Mouse (Mus musculus) hindbrain, embryonic 15.5 days (tissue): ENCODE results near the gene Gstt1. TPM values are rescaled to one million over a fixed set of nuclear protein-coding genes. Genes with fewer than 3 reads are reported as not detected.

Experiments used
- ATAC-seq: fragments of 200-750 bp; cut with Nextera tagmentation; 2 replicates; pipeline ENCODE4 v1.8.0; 2017; ENCODE audit warnings: low read depth, moderate number of reproducible peaks, moderate TSS enrichment; ENCODE audit not compliant: low FRiP score
- H3K27ac ChIP-seq: fragments of 300-500 bp; sonication (generic); replicated peaks from 2 replicates; pipeline ENCODE4 v1.5.1; 2015; ENCODE audit warnings: mild to moderate bottlenecking, inconsistent platforms
- H3K27me3 ChIP-seq: fragments of 300-500 bp; sonication (generic); 2 replicates; pipeline ENCODE4 v1.6.1; 2015; ENCODE audit warnings: control low read depth, inconsistent platforms
- H3K36me3 ChIP-seq: fragments of 300-500 bp; sonication (generic); 2 replicates; pipeline ENCODE4 v1.6.1; 2015; ENCODE audit warnings: control low read depth, inconsistent platforms
- H3K4me1 ChIP-seq: fragments of 300-500 bp; sonication (generic); replicated peaks from 2 replicates; pipeline ENCODE4 v1.6.1; 2015; ENCODE audit warnings: control low read depth, inconsistent platforms
- H3K4me2 ChIP-seq: fragments of 300-500 bp; sonication (generic); 2 replicates; pipeline ENCODE4 v1.6.1; 2015; ENCODE audit warnings: moderate library complexity, mild to moderate bottlenecking, inconsistent platforms
- H3K4me3 ChIP-seq: fragments of 300-500 bp; sonication (generic); 2 replicates; pipeline ENCODE4 v1.5.1; 2015; ENCODE audit warnings: mild to moderate bottlenecking, inconsistent platforms
- H3K9ac ChIP-seq: fragments of 300-500 bp; sonication (generic); 2 replicates; pipeline ENCODE4 v1.6.1; 2015; ENCODE audit warnings: inconsistent platforms
- H3K9me3 ChIP-seq: fragments of 300-500 bp; sonication (generic); 2 replicates; pipeline ENCODE4 v1.6.1; 2016; ENCODE audit warnings: control low read depth, inconsistent platforms
- WGBS: fragments of 180-500 bp; shearing (Covaris S2); methylation state at CpG from one replicate; pipeline ENCODE4 v1.1.7; 2015; 5-methylcytosine and 5-hydroxymethylcytosine counted together
- polyA plus RNA-seq: library from polyadenylated mRNA; unstranded; fragments of >200 nt; fragmentation: Nextera tagmentation; extraction: Ambion mirVana; gene quantifications from 2 replicates; pipeline ENCODE4 v1.2.1, GENCODE M21; 2015

The Gstt1 gene
- polyA plus RNA-seq, 1 experiment from 2014 or later: 15.4 TPM

- no peaks in the 10 kb centered on the region for H3K9me3 ChIP-seq
- H3K27ac ChIP-seq: 0 out of 2 replicates have a peak overlapping the region, but pooled peaks have one; percentile 7
- H3K4me2 ChIP-seq: peak overlapping the region; percentile 73
- H3K27me3 ChIP-seq: peaks cover 7% of the 10 kb centered on the region; the same call in 1 of the 2 replicates
- peaks cover 16% of the 10 kb centered on the region for H3K4me1 ChIP-seq
- ATAC-seq: peak; percentile 52
- no peaks in the 10 kb centered on the region for H3K36me3 ChIP-seq
- WGBS: under 1% methylated on average over 12 of the region's 12 CpGs
- peak overlapping the region; percentile 31 for H3K9ac ChIP-seq
- H3K4me3 ChIP-seq: peak overlapping the region; percentile 40
Measured at GRCm38 (mm10) chr10:75797619-75798175, 687 bp downstream of the Gstt1 start.

DNA sequence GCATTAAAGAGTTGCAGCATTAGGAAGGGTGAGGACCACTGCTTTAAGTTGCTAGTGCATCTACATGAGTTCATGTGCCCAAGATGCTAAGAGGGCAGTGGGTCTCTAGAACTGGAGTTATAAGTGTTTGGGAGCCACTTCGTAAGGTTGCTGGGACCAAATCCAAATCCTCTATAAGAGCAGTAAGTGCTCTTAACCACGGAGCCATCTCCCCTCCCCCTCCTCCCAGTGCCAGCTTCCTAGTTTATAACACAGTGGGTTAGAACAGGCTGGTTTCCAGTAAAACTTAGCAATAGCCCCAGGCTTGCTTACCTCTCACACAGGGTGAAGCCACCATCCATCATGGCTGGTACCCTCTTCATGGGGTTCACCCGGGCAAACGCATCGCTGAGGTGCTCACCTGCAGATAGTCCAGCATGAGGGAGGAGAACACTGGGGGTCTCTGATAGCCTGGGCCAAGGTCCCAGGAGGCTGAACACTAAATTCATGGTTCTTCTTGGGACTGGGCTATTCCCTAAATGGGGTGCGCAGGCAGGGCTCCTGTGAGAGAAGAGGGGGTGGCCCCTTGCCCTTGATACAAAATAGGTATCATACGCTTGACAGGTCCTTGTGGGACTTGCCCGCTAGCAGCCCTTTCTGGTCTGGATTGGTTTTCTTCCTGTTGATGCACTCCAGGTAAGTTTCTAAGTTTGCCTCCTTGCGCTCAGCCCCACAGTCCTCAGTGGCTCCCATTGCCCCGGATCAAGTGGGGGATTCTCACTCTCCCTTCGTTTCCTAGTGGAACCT, 1.5 kb downstream of the Gstt1 start:
- no peaks in the 10 kb centered on the region for H3K9me3 ChIP-seq
- H3K4me3 ChIP-seq: peak overlapping the region; percentile 40
- H3K9ac ChIP-seq: no peak overlapping the region
- ATAC-seq: peak; percentile 42; the same call in 1 of the 2 replicates
- H3K27me3 ChIP-seq: peaks cover 7% of the 10 kb centered on the region; the same call in 1 of the 2 replicates
- no peaks in the 10 kb centered on the region for H3K36me3 ChIP-seq
- H3K27ac ChIP-seq: no peak overlapping the region
- H3K4me2 ChIP-seq: peak overlapping the region; percentile 73
- 49% methylated on average over 11 of the region's 11 CpGs for WGBS
- peaks cover 16% of the 10 kb centered on the region for H3K4me1 ChIP-seq

DNA sequence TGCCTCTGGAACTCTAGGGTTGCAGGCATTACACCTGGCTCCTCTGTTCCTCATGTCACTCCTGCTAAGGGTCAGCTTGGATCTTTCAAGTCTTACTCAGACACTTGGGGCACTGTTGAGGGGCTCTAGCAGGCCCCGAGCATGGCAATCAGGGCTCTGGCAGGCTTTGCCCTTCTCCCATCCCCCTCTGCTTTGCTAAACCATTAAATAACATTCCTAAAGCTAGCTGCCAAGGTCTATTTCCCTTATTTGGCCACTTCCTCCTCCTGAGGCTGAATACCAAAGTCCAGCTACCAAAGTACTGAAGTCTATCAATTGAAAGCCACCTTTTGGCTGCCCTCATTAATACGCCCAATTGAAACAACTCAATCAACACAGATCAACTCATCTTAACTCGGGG, 3.5 kb downstream of the Gstt1 start:
- Histone ChIP-seq H3K9ac (no peak overlapping the region), H3K4me3 (no peak overlapping the region), H3K4me2 (no peak overlapping the region), H3K27me3 (peaks cover 7% of the 10 kb centered on the region; the same call in 1 of the 2 replicates), H3K36me3 (no peaks in the 10 kb centered on the region), H3K9me3 (no peaks in the 10 kb centered on the region), H3K4me1 (peaks cover 16% of the 10 kb centered on the region), H3K27ac (no peak overlapping the region)
- WGBS: 33% methylated on average over 3 of the region's 3 CpGs
- ATAC-seq: no peak

DNA sequence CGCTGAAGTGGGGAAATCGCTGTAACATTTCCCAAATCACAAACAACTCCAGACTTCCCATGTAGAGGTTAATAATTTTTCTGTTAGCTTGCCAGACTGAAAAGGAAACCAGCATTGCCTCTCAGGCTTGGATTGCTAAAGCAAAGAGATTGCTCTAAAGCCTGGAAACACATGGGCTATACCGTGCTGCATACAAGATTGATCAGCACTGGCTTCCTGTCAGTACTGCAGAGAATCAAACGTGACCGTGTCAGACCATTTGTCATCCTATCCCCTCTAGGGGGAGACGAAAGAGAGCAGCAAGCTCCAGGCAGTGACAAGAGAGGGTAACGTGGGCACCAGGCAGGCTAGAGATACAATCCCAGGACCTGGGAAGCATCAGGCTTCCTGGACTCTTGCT, 7.6 kb downstream of the Gstt1 start:
- no peak for ATAC-seq
- WGBS: 21% methylated on average over 7 of the region's 7 CpGs

GRCm38 (mm10) chr10:75789841-75790240, 8.5 kb downstream of the Gstt1 start:
- H3K4me3 ChIP-seq: no peak overlapping the region
- no peak for ATAC-seq
- no peaks in the 10 kb centered on the region for H3K4me1 ChIP-seq
- 88% methylated on average over 5 of the region's 5 CpGs for WGBS
- H3K27ac ChIP-seq: no peak overlapping the region
- H3K36me3 ChIP-seq: no peaks in the 10 kb centered on the region
- H3K27me3 ChIP-seq: no peaks in the 10 kb centered on the region
- no peak overlapping the region for H3K4me2 ChIP-seq
- H3K9ac ChIP-seq: no peak overlapping the region
- H3K9me3 ChIP-seq: no peaks in the 10 kb centered on the region

More for the DNA sequence above, 7.6 kb downstream of the Gstt1 start:
- Histone ChIP-seq H3K36me3 (no peaks in the 10 kb centered on the region), H3K9ac (no peak overlapping the region), H3K9me3 (no peaks in the 10 kb centered on the region), H3K4me3 (no peak overlapping the region), H3K4me2 (no peak overlapping the region), H3K4me1 (no peaks in the 10 kb centered on the region), H3K27ac (no peak overlapping the region), H3K27me3 (no peaks in the 10 kb centered on the region)

DNA sequence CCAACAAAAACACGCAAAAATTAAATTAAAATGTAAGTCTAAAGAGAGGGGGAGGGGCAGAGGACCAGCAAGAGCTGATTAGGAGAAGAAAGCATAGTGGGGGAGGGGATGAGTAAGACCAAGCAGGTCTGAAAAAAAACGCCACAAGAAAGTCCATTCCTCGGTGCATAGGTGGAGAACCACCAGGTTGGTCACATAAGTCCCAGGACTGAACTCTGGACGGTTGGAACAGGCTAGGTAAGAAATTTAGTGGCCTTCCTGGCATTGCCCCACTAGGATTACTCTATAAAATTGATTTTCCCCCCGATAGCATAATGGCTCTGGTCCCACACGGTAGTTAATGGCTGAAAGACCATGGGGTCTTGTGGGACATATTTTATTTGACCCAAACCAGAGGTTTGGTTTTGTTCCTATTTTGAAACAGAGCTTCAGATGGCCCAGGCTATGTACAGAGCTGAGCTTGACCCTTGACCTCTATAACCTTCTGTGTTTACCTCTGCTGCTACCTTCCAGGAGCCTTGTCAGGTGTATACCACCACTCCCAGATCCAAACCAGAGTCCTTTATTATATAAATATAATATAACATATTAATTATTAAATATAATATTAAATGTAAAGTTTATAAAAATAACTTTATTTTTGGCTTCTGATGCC, 9.2 kb downstream of the Gstt1 start:
- Histone ChIP-seq H3K4me2 (no peak overlapping the region), H3K36me3 (no peaks in the 10 kb centered on the region), H3K27me3 (no peaks in the 10 kb centered on the region), H3K9me3 (no peaks in the 10 kb centered on the region), H3K27ac (no peak overlapping the region), H3K4me3 (no peak overlapping the region), H3K9ac (no peak overlapping the region), H3K4me1 (no peaks in the 10 kb centered on the region)
- WGBS: 85% methylated on average over 6 of the region's 6 CpGs
- ATAC-seq: no peak

GRCm38 (mm10) chr10:75788277-75788676, 10.1 kb downstream of the Gstt1 start:
- Histone ChIP-seq H3K27me3 (no peaks in the 10 kb centered on the region), H3K36me3 (no peaks in the 10 kb centered on the region), H3K27ac (no peak overlapping the region), H3K4me1 (no peaks in the 10 kb centered on the region), H3K9me3 (no peaks in the 10 kb centered on the region), H3K4me2 (no peak overlapping the region), H3K4me3 (no peak overlapping the region), H3K9ac (no peak overlapping the region)
- 94% methylated on average over 8 of the region's 8 CpGs for WGBS
- no peak for ATAC-seq

DNA sequence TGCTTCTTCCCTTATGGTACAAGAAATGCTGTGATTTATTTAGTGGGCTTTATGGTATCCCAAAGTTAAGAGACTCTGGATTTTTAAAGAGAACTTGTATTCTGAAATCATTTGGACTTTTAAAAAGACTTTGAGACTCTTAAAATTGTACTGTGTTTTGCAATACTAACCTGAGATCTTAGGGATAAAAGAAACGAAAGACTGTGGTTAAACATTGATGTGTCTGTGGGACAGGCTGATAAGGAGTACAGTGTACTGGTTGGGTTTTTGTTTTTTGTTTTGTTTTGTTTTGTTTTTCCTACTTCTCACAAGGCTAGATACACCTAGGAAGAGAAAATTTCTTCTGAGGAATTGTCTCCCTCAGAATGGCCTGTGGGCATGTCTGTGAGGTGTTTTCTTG, 12.9 kb downstream of the Gstt1 start:
- Histone ChIP-seq H3K27me3 (peaks cover 24% of the 10 kb centered on the region), H3K36me3 (no peaks in the 10 kb centered on the region), H3K4me2 (no peak overlapping the region), H3K9me3 (no peaks in the 10 kb centered on the region), H3K4me1 (peaks cover 9% of the 10 kb centered on the region), H3K27ac (no peak overlapping the region), H3K4me3 (no peak overlapping the region), H3K9ac (no peak overlapping the region)
- WGBS: 81% methylated on average over 1 of the region's 1 CpGs
- ATAC-seq: no peak

DNA sequence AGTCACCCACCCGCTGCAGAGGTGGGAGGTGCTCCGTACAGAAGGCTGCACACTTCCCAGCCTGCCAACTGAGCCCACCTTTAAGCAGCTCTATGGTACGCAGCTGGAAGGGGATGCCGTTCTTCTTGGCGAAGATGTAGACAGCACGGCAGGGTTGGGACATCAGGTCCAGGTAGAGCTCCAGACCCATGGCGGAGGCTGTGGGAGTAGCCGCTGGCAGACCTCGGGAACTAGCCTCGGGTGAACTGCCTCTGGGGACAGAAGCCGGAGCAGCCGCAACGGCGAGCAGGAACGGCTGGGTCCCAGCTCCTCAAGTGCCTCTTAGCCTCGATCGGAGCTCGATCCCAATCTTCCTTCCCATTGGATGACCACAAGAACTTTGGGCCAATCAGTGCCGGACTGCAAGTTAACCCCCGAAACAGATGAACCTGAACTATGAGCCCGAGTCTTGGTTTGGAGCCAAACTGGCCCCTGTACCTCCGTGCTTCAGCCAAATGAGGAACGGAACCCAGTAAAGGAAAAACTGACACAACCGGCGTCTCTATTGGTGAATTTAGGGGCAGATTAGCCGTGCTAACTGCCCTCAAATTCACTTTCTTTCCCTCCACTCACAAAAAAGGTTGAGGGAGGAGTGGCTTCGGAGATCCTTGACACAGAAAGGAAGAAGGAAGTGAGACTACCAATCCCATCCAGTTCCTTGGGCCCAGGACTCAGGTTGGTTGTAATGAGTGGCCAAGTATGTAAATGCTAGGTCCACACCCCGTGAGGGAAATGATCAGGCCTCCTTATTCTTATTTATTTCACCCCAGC, 17.4 kb downstream of the Gstt1 start, which contains the start of the genes Gm20441 and Gstt3:
Gm20441 (minus strand) TSS at position 186 of the 810 bp plus-strand sequence.
Gstt3 (minus strand) TSS at position 646 of the 810 bp plus-strand sequence.
- H3K4me2 ChIP-seq: peak within 1 kb of the TSS; percentile 91
- H3K9me3 ChIP-seq: no peaks in the 10 kb centered on the region
- H3K9ac ChIP-seq: peak within 1 kb of the TSS; percentile 36
- 2% methylated on average over 28 of the region's 28 CpGs for WGBS
- H3K36me3 ChIP-seq: no peaks in the 10 kb centered on the region
- H3K27me3 ChIP-seq: peaks cover 50% of the 10 kb centered on the region
- H3K27ac ChIP-seq: no peak within 1 kb of the TSS
- ATAC-seq: peak; percentile 42; the same call in 1 of the 2 replicates
- peaks cover 12% of the 10 kb centered on the region for H3K4me1 ChIP-seq
- H3K4me3 ChIP-seq: peak within 1 kb of the TSS; percentile 40

DNA sequence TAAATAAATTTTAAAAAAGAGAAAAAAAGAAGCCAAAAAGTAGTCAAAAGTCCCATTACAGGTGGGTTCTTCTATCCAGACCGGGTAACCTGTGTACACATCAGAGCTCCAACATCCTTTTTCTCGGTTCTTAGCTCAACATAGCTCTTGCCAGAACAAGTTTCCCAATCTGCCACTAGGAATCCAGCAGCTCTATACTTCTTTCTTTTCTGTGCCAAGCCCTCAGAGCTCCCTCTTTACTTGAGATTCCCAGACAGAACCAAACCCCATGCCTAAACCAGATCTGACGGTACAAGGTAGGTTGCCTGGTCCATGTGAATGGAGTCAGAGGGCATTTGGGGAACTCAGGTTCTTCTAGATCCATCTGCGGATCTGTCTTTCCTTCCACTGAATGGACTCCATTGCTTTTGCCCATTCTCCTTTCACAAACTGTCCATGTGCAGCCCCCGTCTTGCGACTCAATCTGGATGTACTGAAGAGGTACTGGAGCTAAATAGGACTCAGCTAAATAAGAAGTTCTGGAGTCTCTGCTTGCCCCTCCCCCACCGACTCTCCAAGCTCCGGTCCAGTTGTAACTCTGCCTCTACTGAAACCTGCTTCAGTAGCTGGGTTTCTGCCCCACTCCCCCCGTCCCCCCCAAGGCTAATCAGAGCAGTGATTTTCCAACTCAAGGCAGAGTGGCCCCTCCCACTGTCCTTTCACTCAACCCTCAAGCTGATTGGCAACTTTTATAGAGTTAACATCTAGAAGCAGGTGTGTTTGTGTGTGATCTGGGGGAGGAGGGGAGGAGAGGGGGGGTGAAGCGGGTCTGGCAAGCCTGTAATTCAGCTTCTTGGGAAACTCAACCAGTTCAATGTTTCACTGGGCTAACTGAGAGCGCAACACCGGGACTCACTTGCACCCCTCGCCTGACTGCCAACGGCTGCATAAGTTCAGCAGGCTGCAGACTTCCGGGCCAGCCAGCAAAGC, 18.9 kb downstream of the Gstt1 start:
- 44% methylated on average over 15 of the region's 15 CpGs for WGBS
- Histone ChIP-seq H3K4me2 (no peak overlapping the region), H3K27ac (no peak overlapping the region), H3K36me3 (no peaks in the 10 kb centered on the region), H3K9me3 (no peaks in the 10 kb centered on the region), H3K9ac (no peak overlapping the region), H3K27me3 (peaks cover 53% of the 10 kb centered on the region), H3K4me3 (no peak overlapping the region), H3K4me1 (peaks cover 12% of the 10 kb centered on the region)
- ATAC-seq: no peak

- Histone ChIP-seq H3K36me3 (no peaks in the 10 kb centered on the region), H3K9ac (no peak overlapping the region), H3K27me3 (peaks cover 53% of the 10 kb centered on the region), H3K4me1 (peaks cover 13% of the 10 kb centered on the region), H3K27ac (no peak overlapping the region), H3K4me3 (no peak overlapping the region), H3K9me3 (no peaks in the 10 kb centered on the region), H3K4me2 (no peak overlapping the region)
- ATAC-seq: no peak
- 93% methylated on average over 2 of the region's 2 CpGs for WGBS
Measured at GRCm38 (mm10) chr10:75777885-75778284, 20.5 kb downstream of the Gstt1 start.
